Mouse (Mus musculus) small intestine, adult 2 months (tissue): Measurements from ENCODE around the gene Synpr. TPM values are rescaled to one million over a fixed set of nuclear protein-coding genes. Genes with fewer than 3 reads are reported as not detected.

Source experiments
- H3K27ac ChIP-seq: fragments of 200-500 bp; 2 replicates; pipeline ENCODE4 v1.5.1; 2012; ENCODE audit warnings: low read depth, low read length, control low read depth, inconsistent platforms; ENCODE audit not compliant: insufficient read depth
- H3K27me3 ChIP-seq: fragments of 200-500 bp; 2 replicates; pipeline ENCODE4 v1.6.1; 2012; ENCODE audit warnings: mild to moderate bottlenecking, moderate library complexity, low read length, inconsistent platforms; ENCODE audit not compliant: control insufficient read depth, insufficient read depth
- H3K36me3 ChIP-seq: fragments of 200-500 bp; 2 replicates; pipeline ENCODE4 v1.6.1; 2012; ENCODE audit warnings: mild to moderate bottlenecking, low read length, control low read depth, inconsistent platforms; ENCODE audit not compliant: control insufficient read depth, insufficient read depth
- H3K4me1 ChIP-seq: fragments of 200-500 bp; 2 replicates; pipeline ENCODE4 v1.6.1; 2012; ENCODE audit warnings: low read length, inconsistent platforms, mixed read lengths; ENCODE audit not compliant: control insufficient read depth, insufficient read depth, insufficient read length
- H3K4me3 ChIP-seq: fragments of 200-500 bp; 2 replicates; pipeline ENCODE4 v1.5.1; 2012; ENCODE audit warnings: low read depth, mild to moderate bottlenecking, control low read depth, inconsistent platforms, low read length, moderate library complexity
- CTCF ChIP-seq: fragments of 200-500 bp; IDR thresholded peaks from 2 replicates; pipeline ENCODE4 v1.5.1; 2012; ENCODE audit warnings: low read depth, mild to moderate bottlenecking, control low read depth, inconsistent platforms, low read length, moderate library complexity, mixed read lengths; ENCODE audit not compliant: insufficient replicate concordance, insufficient read length; ENCODE audit errors: extremely low read depth
- POLR2A ChIP-seq: fragments of 200-500 bp; IDR thresholded peaks from 2 replicates; pipeline ENCODE4 v1.6.1; 2012; ENCODE audit warnings: low read depth, mild to moderate bottlenecking, control low read depth, inconsistent platforms, low read length, moderate library complexity
- WGBS: fragments of 180-500 bp; shearing (Covaris S2); methylation state at CpG from one replicate; pipeline ENCODE4 v1.1.7; 2018; 5-methylcytosine and 5-hydroxymethylcytosine counted together
- polyA plus RNA-seq: library from polyadenylated mRNA; depleted of rRNA; stranded (reverse); fragments of >200 nt; gene quantifications from 2 replicates; pipeline ENCODE4 v1.2.3, GENCODE M21; 2012

Synpr gene
- polyA plus RNA-seq, 1 experiment, result not detected

DNA sequence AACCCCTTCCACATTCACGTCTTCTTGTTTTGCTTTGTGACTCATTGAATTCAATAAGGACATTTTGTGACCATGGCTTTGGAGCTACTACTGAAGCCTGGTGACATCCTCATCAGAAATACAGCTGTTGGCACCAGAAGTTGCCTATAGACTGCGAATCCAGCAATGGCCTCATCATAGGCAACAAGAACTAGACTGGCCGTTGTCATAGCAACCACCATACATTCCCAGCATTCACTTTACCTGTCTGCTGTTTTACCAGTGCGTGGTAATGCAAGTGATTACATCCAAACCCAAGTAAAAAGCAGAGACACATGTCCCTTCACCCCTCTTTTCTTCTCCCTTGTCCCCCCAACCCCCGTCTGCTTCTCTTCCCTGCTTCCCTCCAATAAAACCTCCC, 105.4 kb downstream of the Synpr start:
- Histone ChIP-seq H3K27me3 (no peaks in the 10 kb centered on the region), H3K36me3 (no peaks in the 10 kb centered on the region), H3K4me3 (no peak overlapping the region), H3K27ac (no peak overlapping the region), H3K4me1 (no peaks in the 10 kb centered on the region)
- 73% methylated on average over 5 of the region's 5 CpGs for WGBS
- TF ChIP-seq CTCF, result no peak
- TF ChIP-seq POLR2A, result no peak

DNA sequence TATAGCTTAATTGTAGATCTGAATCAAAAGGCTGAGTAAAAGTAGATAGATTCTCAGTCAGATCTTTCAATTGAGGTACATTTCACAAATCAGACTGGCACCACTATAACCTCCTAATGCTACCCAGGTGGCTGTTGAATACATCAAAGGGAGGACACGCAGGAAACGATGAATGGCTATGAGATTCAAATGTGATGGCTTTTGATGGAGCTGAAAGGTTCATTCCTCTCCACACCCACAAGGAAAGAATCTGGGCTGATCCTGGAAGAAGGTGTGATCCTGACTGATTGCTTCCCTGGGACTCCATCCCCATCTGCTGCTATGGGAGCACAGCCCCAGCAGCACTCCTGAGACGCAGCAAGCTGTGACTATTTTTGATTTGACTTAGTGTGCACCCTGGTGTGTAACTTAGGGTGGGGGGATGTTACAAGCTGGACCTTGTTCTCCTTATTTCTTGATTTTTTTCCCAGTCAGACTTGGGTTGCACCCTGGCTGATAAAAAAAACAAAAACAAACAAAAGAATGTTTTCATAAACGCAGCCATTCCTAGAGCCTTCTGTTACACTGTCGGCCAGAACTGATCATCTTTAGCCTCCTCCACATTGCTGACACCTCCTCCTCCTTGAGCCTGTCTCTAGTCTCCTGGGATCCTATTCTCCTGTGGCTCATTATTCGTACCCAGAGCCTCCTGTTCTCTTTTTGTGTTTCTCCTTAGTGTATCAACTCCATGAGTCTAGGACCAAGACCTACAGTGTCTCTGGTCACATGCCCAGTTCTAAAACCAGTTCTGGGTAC, 114.8 kb downstream of the Synpr start:
- Histone ChIP-seq H3K4me1 (no peaks in the 10 kb centered on the region), H3K36me3 (no peaks in the 10 kb centered on the region), H3K4me3 (no peak overlapping the region), H3K27me3 (no peaks in the 10 kb centered on the region), H3K27ac (no peak overlapping the region)
- TF ChIP-seq CTCF (no peak), POLR2A (no peak)
- 47% methylated on average over 6 of the region's 6 CpGs for WGBS

DNA sequence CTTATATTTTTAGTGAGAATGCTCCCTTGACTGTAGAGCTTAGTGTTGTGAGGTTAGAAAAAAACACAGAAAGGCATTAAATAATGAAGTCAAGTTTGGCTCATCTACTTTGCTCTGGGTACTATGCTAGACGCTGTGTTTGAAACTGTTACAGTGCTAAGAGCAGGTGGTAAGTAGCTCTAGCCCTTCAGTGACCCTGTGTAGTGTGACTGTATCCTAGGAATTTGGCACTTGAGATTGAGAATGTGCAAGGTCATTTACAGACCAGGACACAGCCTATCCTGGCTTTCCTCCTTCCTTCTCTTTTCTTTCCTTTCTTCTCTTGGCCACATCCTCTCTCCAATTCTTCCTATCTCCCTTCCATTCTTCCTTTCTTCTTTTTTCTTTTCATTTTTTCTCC, 127.1 kb downstream of the Synpr start:
- WGBS, result 57% methylated on average over 1 of the region's 1 CpGs
- no peaks in the 10 kb centered on the region for H3K27me3 ChIP-seq
- H3K4me1 ChIP-seq, result no peaks in the 10 kb centered on the region
- no peak overlapping the region for H3K27ac ChIP-seq
- no peaks in the 10 kb centered on the region for H3K36me3 ChIP-seq
- no peak overlapping the region for H3K4me3 ChIP-seq
- no peak for TF ChIP-seq CTCF
- no peak for TF ChIP-seq POLR2A

DNA sequence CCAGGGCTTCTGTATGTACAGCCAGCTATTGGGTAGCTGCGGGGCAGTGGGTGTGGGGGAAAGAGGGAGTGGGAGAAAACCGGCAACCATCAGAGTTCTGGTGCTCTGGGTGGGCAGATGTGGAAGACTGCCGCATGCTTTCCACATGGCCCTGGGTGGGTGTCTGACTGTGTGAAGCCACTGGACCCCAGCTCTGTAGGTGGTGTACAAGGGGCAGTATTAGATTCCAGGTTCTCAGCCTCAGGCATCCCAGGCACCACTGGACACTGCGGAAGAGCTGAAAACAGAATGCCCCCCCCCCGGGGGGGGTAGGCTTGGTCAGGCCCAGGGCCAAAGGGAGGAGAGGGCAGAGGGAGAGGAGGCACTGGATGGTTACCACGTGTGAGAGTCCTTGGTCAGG, 156.1 kb downstream of the Synpr start:
- Histone ChIP-seq H3K4me1 (no peaks in the 10 kb centered on the region), H3K27me3 (no peaks in the 10 kb centered on the region), H3K27ac (no peak overlapping the region), H3K4me3 (no peak overlapping the region), H3K36me3 (no peaks in the 10 kb centered on the region)
- 78% methylated on average over 6 of the region's 6 CpGs for WGBS
- no peak for TF ChIP-seq POLR2A
- TF ChIP-seq CTCF, result no peak

DNA sequence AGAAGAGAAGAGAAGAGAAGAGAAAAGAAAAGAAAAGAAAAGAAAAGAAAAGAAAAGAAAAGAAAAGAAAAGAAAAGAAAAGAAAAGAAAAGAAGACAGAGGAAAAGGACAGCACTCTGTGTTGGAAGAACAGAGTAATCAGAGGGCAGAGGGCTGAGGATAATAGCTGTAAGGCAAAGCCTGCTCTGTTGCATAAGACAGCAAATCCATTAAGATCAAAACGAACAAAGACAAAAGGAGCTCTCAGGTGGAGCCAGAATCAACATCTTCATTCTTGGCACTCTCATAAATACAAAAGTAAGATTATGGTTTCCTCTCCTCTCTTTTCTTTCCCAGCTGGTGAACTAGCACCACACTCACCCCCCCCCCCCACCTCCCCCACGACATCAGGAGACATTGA, 160.3 kb downstream of the Synpr start:
- TF ChIP-seq CTCF (no peak), POLR2A (no peak)
- H3K4me3 ChIP-seq, result no peak overlapping the region
- H3K36me3 ChIP-seq, result no peaks in the 10 kb centered on the region
- H3K4me1 ChIP-seq, result no peaks in the 10 kb centered on the region
- H3K27ac ChIP-seq, result no peak overlapping the region
- 34% methylated on average over 2 of the region's 2 CpGs for WGBS
- no peaks in the 10 kb centered on the region for H3K27me3 ChIP-seq

DNA sequence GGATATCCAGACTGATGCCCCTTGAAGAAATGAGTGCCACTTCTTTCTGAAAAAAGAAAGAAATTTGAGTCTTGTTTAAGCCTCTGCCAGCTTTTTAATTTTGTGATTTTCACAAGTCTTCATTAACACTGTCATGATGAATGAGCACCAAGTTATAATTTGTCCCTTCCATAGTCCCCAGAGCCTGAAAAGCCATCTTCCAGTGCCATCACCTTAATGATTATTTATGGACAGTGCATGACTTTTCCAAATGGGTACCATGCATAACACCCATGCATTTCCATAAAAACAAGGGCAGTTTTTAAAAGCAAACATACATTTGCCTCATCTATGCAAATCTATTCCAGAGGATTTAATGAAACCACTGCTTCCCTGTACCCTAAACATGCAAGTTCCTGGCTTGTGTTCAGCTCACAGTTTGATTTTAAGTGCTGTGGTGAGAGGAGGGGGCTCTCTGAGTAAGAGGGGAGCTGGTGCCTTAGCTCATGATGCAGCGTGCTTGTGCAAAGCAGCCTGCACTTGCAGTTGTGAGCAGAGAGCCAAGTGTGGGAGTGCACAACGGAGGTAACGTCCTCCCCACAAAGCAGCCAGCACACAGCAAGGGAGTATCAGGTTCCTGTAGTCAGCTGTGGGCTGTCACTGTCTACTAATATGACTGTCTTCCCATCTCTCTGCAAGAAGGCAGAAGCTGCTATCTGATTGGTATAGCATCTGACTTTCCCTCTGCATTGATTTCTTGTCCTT, 169.1 kb downstream of the Synpr start:
- Histone ChIP-seq H3K36me3 (no peaks in the 10 kb centered on the region), H3K4me1 (no peaks in the 10 kb centered on the region), H3K27ac (no peak overlapping the region), H3K4me3 (no peak overlapping the region), H3K27me3 (no peaks in the 10 kb centered on the region)
- TF ChIP-seq POLR2A (no peak), CTCF (no peak)
- 53% methylated on average over 3 of the region's 3 CpGs for WGBS

DNA sequence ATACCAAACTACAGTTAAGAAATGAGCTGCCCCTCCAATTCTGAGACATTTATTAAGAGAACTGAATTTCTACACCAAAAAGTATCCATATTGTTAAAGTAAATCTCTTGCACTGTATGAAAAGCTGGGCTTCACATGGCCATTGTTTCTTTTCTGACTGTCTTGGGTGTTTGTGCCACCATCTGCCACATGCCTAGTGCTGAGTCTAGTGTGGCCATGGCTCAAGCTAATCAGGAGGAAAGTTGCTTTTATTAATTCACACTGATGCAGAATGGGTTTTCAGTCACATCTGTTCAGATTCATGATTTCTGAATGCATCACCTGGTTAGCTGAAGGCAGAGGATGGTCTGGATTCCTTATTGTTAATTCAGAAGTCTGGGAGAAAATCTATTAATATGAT, 170.4 kb downstream of the Synpr start:
- H3K36me3 ChIP-seq, result no peaks in the 10 kb centered on the region
- H3K4me1 ChIP-seq, result no peaks in the 10 kb centered on the region
- TF ChIP-seq CTCF, result no peak
- no peak for TF ChIP-seq POLR2A
- no peak overlapping the region for H3K4me3 ChIP-seq
- H3K27ac ChIP-seq, result no peak overlapping the region
- H3K27me3 ChIP-seq, result no peaks in the 10 kb centered on the region
